Mouse (Mus musculus) myocyte (in vitro differentiated cells): ENCODE data around the gene Trim17. TPM values are rescaled to one million over a fixed set of nuclear protein-coding genes. Genes with fewer than 3 reads are reported as not detected.

ENCODE experiments used
- H3K27me3 ChIP-seq: one replicate; pipeline ENCODE4 v1.6.1; 2011; ENCODE audit not compliant: control insufficient read depth, insufficient read depth, insufficient read length
- H3K36me3 ChIP-seq: one replicate; pipeline ENCODE4 v1.6.1; 2011; ENCODE audit not compliant: control insufficient read depth, insufficient read depth
- H3K4me2 ChIP-seq: one replicate; pipeline ENCODE4 v1.6.1; 2011; ENCODE audit warnings: low read depth, control low read depth
- H3K4me3 ChIP-seq: one replicate; pipeline ENCODE4 v1.5.1; 2011; ENCODE audit warnings: mild to moderate bottlenecking, control low read depth, moderate library complexity
- H3K79me2 ChIP-seq: one replicate; pipeline ENCODE4 v1.6.1; 2011; ENCODE audit not compliant: control insufficient read depth, insufficient read depth
- H3ac ChIP-seq: one replicate; pipeline ENCODE4 v1.6.1; 2011; ENCODE audit not compliant: control insufficient read depth, insufficient read length
- CEBPB ChIP-seq: IDR thresholded peaks from 2 replicates; pipeline ENCODE4 v1.6.1; 2011; ENCODE audit warnings: mild to moderate bottlenecking, moderate library complexity; ENCODE audit not compliant: poor library complexity, insufficient read depth, severe bottlenecking
- E2F4 ChIP-seq: IDR thresholded peaks from one replicate; pipeline ENCODE4 v1.6.1; 2011; ENCODE audit warnings: mild to moderate bottlenecking, control low read depth, moderate library complexity; ENCODE audit not compliant: insufficient read depth
- MAX ChIP-seq: IDR thresholded peaks from one replicate; pipeline ENCODE4 v1.6.1; 2011; ENCODE audit warnings: low read depth, mild to moderate bottlenecking, control low read depth
- MYOD1 ChIP-seq, 3 experiments: IDR thresholded peaks; one replicate each; pipeline ENCODE4 v1.6.1; 2011; ENCODE audit warnings: control low read depth in 2 of 3, low read depth in 2 of 3, mild to moderate bottlenecking in 2 of 3, moderate library complexity in 1 of 3; ENCODE audit not compliant: insufficient read length in 2 of 3, control insufficient read depth in 1 of 3
- MYOG ChIP-seq, 3 experiments: IDR thresholded peaks; one replicate each; pipeline ENCODE4 v1.6.1; 2011; ENCODE audit warnings: control low read depth in 2 of 3, low read depth in 2 of 3, mild to moderate bottlenecking in 2 of 3; ENCODE audit not compliant: insufficient read length in 2 of 3, control insufficient read depth in 1 of 3, insufficient read depth in 1 of 3
- POLR2A ChIP-seq: IDR thresholded peaks from one replicate; pipeline ENCODE4 v1.6.1; 2011; ENCODE audit warnings: low read depth, mild to moderate bottlenecking, control low read depth, moderate library complexity; ENCODE audit not compliant: insufficient read length
- POLR2AphosphoS2 ChIP-seq: IDR thresholded peaks from one replicate; pipeline ENCODE4 v1.6.1; 2011; ENCODE audit warnings: low read depth, control low read depth; ENCODE audit not compliant: insufficient read length
- REST ChIP-seq: IDR thresholded peaks from one replicate; pipeline ENCODE4 v1.6.1; 2011; ENCODE audit warnings: mild to moderate bottlenecking, control low read depth, moderate library complexity; ENCODE audit not compliant: insufficient read depth, insufficient read length
- SRF ChIP-seq: IDR thresholded peaks from one replicate; pipeline ENCODE4 v1.6.1; 2011; ENCODE audit warnings: low read depth; ENCODE audit not compliant: control insufficient read depth, insufficient read length
- TCF12 ChIP-seq: IDR thresholded peaks from one replicate; pipeline ENCODE4 v1.6.1; 2011; ENCODE audit warnings: mild to moderate bottlenecking, control low read depth; ENCODE audit not compliant: poor library complexity, insufficient read depth, severe bottlenecking
- TCF3 ChIP-seq: IDR thresholded peaks from one replicate; pipeline ENCODE4 v1.6.1; 2011; ENCODE audit warnings: low read depth, control low read depth; ENCODE audit not compliant: insufficient read length
- USF1 ChIP-seq: IDR thresholded peaks from one replicate; pipeline ENCODE4 v1.6.1; 2011; ENCODE audit warnings: low read depth, mild to moderate bottlenecking, control low read depth, moderate library complexity
- polyA plus RNA-seq: library from polyadenylated mRNA; unstranded; fragments of >200 nt; fragmentation: generic; extraction: Trizol; gene quantifications from one replicate; pipeline ENCODE4 v1.2.1, GENCODE M21; 2012; ENCODE audit warnings: missing spikeins

The Trim17 gene
- polyA plus RNA-seq, 1 experiment, result 0.64 TPM

GRCm38 (mm10) chr11:58985299-58985917, 30.9 kb downstream of the Trim17 start:
- no peak overlapping the region for H3K4me2 ChIP-seq
- H3ac ChIP-seq, result no peak overlapping the region
- peaks cover 18% of the 10 kb centered on the region for H3K36me3 ChIP-seq
- no peak overlapping the region for H3K4me3 ChIP-seq
- H3K27me3 ChIP-seq, result no peaks in the 10 kb centered on the region
- TF ChIP-seq MYOG (IDR thresholded peaks at IDR 0.05; ENCODE audit: control insufficient read depth in 1 of 3, insufficient read depth in 1 of 3, insufficient read length in 2 of 3, low read depth in 2 of 3) (no peak), POLR2A (no peak), MAX (no peak), MYOD1 (IDR thresholded peaks at IDR 0.05; ENCODE audit: control insufficient read depth in 1 of 3, insufficient read length in 2 of 3, low read depth in 2 of 3) (no peak), POLR2AphosphoS2 (no peak), REST (no peak), TCF12 (no peak), SRF (no peak), USF1 (no peak), E2F4 (no peak), TCF3 (no peak), CEBPB (no peak)
- peaks cover 10% of the 10 kb centered on the region for H3K79me2 ChIP-seq

- no peaks in the 10 kb centered on the region for H3K79me2 ChIP-seq
- TF ChIP-seq E2F4 (no peak), CEBPB (no peak), POLR2A (no peak), REST (no peak), MAX (no peak), MYOD1 (IDR thresholded peaks at IDR 0.05; ENCODE audit: control insufficient read depth in 1 of 3, insufficient read length in 2 of 3, low read depth in 2 of 3) (no peak), MYOG (IDR thresholded peaks at IDR 0.05; ENCODE audit: control insufficient read depth in 1 of 3, insufficient read depth in 1 of 3, insufficient read length in 2 of 3, low read depth in 2 of 3) (no peak), SRF (no peak), TCF12 (no peak), TCF3 (no peak), POLR2AphosphoS2 (no peak), USF1 (no peak)
- H3K36me3 ChIP-seq, result peaks cover 9% of the 10 kb centered on the region
- no peaks in the 10 kb centered on the region for H3K27me3 ChIP-seq
- H3K4me3 ChIP-seq, result no peak overlapping the region
- H3K4me2 ChIP-seq, result no peak overlapping the region
- H3ac ChIP-seq, result no peak overlapping the region
Measured at GRCm38 (mm10) chr11:58989166-58989565, 34.7 kb downstream of the Trim17 start.

GRCm38 (mm10) chr11:58990141-58990540, 35.7 kb downstream of the Trim17 start:
- peaks cover 3% of the 10 kb centered on the region for H3K27me3 ChIP-seq
- no peak overlapping the region for H3ac ChIP-seq
- no peak overlapping the region for H3K4me3 ChIP-seq
- no peak overlapping the region for H3K4me2 ChIP-seq
- TF ChIP-seq E2F4 (no peak), MYOD1 (IDR thresholded peaks at IDR 0.05; ENCODE audit: control insufficient read depth in 1 of 3, insufficient read length in 2 of 3, low read depth in 2 of 3) (no peak), USF1 (no peak), TCF3 (no peak), TCF12 (no peak), POLR2AphosphoS2 (no peak), MYOG (IDR thresholded peaks at IDR 0.05; ENCODE audit: control insufficient read depth in 1 of 3, insufficient read depth in 1 of 3, insufficient read length in 2 of 3, low read depth in 2 of 3) (no peak), REST (no peak), CEBPB (no peak), POLR2A (no peak), MAX (no peak), SRF (no peak)
- no peaks in the 10 kb centered on the region for H3K79me2 ChIP-seq
- H3K36me3 ChIP-seq, result peaks cover 9% of the 10 kb centered on the region

- Histone ChIP-seq H3K27me3 (peaks cover 9% of the 10 kb centered on the region), H3K79me2 (no peaks in the 10 kb centered on the region), H3K4me3 (no peak overlapping the region), H3K36me3 (peaks cover 9% of the 10 kb centered on the region), H3ac (no peak overlapping the region), H3K4me2 (no peak overlapping the region)
- TF ChIP-seq TCF3, result no peak
- TF ChIP-seq TCF12, result no peak
- no peak for TF ChIP-seq MYOG (IDR thresholded peaks at IDR 0.05; ENCODE audit: control insufficient read depth in 1 of 3, insufficient read depth in 1 of 3, insufficient read length in 2 of 3, low read depth in 2 of 3)
- no peak for TF ChIP-seq CEBPB
- TF ChIP-seq MYOD1 (IDR thresholded peaks at IDR 0.05; ENCODE audit: control insufficient read depth in 1 of 3, insufficient read length in 2 of 3, low read depth in 2 of 3), result no peak
- no peak for TF ChIP-seq POLR2A
- no peak for TF ChIP-seq REST
- no peak for TF ChIP-seq SRF
- TF ChIP-seq MAX, result no peak
Measured at GRCm38 (mm10) chr11:58990794-58991193, 36.3 kb downstream of the Trim17 start.
